Mouse (Mus musculus) left cerebral cortex, adult 8-10 months (tissue): ENCODE measurements around the gene Lrrc61. TPM values are rescaled to one million over a fixed set of nuclear protein-coding genes. Genes with fewer than 3 reads are reported as not detected.
"Not testable (repeated sequence)": the region's sequence is repeated elsewhere in the genome, so short reads cannot be mapped to it uniquely, and the experiment has no call there.

ENCODE experiments used
- DNase-seq, 2 experiments: peaks; one replicate each; pipeline ENCODE4 v3.0.0; 2022; ENCODE audit warnings: low spot score in 2 of 2
- total RNA-seq, 4 experiments: library from RNA; stranded (reverse); gene quantifications; 2 replicates each; pipeline ENCODE4 v1.2.4; 2022

The Lrrc61 gene
- 10 to 100 TPM; 41.6 to 55.1 (median 46.4) TPM for total RNA-seq

DNA sequence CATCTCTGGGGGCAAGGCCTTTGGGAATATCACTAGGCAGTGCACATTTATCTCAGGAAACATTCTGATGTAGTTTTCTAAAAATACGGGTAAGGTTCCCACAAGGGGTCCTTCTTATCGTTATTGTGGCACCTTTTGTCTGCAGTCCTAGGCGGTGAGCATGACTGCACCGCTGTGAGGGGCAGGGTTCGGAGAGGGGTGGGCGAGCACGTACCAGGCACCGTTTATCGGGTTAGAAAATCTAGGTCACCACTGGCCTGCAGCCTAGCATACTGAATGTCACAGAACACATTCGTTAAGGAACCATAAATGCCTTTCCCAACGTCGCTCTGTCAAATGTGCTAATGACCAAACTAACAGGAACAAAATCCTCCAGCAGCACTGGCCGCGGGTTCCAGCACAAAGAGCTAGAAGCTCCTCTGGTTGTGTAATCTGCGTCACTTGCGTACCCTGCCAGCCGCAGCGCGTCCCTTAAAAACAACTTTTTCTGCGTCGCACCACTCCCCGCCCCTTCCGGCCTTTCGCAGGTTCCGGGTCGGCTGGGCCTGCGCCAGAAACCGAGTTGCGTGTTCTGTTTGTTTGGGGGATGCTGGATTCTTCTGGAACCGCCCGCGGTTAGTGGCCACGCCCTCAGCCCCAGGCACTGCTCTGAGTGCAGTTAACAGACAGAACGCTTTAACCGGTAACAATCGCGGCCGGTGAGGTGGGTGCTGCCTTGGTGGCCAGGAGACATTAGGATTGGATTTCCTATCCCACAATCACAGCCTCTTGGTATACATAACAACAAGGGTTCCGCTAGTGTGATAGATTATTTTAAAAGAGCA is at the start of gene Lrrc61:
Lrrc61 (plus strand) TSS at position 517 of the 824 bp plus-strand sequence.
- DNase-seq, result peak; percentile 97 to 98

DNA sequence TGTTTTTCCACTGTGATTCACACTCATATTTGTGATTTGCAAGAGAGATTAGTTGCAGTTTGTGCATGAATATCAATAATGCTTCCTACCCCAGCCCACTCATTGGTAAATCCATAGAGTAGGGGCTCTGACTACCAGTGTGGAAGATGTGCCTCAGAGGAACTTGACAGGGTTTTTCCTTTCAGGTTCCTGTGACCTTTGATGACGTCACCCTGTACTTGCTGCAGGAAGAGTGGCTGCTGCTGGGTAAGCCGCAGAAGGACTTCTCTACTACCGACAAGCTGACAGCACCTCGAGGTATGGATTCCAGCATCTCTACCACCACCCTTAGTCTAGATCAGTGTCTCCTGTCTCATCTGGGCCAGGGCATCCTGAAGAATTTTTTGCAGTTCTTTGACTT is 46.5 kb upstream of the Lrrc61 start:
- DNase-seq, result no peak

DNA sequence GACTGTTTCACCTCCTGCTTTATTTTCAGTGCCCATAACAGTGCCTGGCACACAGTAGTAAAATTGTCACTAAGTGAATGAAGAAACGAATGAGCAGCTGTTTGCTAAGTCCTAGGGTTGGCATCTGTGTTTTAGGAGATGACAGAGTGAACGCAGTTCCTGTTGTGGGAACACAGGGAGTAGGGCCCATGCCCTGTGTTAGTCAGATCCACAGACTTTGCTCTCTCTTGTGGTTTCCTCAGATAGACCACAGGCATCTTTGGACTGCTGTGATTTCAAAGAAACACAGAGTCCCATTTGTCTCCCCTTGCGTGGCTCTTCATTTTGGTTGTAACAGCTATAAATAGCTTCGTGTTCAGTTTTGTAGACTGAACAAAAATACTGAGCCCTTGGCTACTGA is 44.2 kb upstream of the Lrrc61 start:
- no peak for DNase-seq

DNA sequence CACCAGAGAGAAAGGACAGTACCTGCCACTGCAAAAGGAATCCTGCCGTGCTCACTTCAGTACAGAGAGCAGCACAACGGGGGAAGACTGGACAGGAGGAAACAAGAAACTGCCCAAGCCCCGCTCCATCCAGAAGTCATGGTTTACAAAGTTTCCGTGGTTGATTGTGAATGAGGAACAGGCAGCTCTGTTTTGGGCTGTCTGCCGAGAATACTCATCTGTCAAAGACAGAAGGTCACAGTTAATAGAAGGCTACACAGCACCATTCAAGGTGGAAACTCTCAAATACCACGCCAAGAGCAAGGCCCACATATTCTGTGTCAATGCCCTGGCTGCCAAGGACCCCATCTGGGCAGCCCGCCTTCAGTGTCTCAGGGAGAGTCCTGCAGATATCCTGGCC is 42.7 kb upstream of the Lrrc61 start:
- DNase-seq, result no peak

DNA sequence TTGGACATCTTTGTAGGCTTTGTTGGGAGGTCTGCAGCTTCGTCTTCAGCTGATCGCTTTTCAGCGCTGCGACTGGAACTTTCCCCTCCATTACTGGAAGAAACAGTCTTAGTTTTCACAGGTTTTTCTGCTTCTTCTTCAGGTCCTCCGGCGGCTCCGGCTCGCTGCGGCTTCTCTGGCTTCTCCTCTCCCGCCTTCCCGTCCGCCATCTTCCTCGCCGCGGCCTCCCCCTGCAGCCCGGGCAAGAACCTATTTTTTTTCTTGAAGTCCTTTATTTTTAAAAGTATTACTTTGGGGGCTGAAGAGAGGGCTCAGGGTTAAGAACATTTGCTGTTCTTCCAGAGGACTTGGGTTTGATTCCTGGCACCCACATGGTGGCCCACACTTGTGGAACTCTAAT is 29.7 kb upstream of the Lrrc61 start:
- not testable (repeated sequence) for DNase-seq

DNA sequence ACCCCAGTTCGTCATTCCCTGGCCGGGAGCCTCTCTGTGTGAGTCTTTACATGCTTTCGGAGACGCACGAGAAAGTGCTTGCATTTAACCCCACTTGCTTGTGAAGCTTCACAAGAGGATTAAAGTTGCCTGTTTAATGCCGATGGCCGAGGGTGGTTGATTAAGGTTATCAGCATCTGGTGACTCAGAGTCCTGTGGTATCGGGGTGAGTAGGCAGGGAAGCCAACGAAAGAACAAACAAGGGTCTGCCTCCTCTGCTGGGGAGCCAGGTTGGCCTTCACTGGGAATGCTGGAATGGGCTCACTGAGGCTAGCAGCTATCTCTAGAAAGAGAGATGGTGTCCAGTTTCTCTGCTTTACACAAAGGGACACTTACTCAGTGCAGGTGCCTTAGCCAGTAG is 26.7 kb upstream of the Lrrc61 start:
- DNase-seq, result no peak

DNA sequence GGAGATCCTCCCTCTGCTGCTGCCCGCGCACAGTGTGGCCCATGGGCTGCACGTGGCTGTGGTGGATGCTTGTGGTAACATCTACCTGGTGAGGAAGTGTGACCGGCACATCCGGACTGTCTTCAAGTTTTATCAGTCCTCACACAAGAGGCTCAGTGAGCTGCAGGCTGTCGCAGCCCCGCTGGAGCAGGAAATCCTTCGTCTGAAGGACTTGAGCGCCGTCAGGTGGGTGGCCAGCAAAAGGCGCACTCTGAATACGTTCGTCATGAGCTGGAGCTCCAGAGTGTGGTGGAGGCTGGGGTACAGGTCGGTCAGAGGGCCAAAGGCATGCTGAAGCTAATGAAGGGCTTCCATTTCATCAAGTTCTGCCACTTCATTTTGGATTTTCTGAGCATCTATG is 25.3 kb upstream of the Lrrc61 start:
- DNase-seq, result no peak

DNA sequence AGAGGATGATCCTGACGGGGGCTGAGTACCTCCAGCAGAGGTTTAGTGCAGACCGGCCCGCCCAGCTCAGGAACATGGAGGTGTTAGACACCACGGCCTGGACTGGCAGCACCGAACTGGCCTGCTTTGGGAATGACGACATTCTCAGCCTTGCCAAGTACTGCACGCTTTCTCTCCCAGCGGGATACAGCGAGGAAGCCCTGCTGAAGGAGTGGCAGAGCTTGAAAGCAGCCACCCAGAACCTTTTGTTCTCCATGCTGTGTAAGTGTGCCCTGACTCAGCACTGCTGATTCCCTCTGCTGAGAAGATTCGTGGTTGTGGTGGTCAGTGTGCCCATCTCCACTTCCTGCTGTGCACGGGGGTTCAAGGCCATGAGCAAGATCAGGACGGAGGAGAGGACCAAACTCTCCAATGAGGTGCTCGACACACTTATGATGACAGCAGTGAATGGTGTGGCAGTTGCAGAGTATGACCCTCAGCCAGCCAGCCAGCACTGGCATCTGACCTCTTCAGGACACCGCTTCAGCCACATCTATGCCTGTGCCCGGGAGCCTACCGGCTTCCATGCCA is 24.6 kb upstream of the Lrrc61 start:
- DNase-seq, result no peak

DNA sequence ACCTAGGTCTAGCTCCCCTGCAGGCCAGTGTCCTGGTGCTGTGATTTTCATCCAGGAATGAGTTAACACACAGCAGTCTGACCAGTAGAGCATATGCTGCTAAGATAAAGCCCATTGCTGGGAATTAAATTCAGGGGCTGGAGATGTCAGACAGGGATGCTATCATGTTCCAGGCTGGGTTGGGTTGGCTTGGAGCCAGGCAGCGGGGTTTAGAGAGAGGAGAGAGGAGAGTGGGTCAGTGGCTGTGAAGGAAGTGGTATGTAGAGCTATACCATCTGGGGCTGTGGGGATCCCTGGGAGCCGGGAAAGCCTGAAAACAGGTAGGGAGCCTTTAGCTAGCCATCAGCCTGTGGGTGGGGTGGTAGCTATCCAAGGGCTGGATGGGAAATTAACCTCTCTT is 23.7 kb upstream of the Lrrc61 start:
- DNase-seq, result no peak

DNA sequence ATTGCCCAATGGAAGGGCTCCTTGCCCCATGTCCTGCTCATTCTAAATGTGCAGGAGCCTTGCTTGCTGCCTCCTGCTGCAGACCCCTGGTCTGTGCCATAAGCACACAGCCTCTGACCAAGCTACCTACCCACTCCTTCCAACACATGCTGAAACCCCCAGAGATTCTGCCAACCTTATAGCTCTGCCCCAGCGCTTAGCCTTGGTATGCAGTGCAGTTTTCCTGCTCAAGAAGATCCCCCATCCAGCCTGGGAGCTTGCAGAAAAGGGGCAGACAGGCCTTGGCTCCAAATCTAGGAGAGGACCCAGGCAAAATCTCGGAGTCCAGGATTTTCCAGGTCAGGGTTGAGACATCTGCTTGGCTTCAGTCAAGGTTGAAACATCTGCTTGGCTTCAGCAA is 21.1 kb upstream of the Lrrc61 start:
- DNase-seq, result no peak

DNA sequence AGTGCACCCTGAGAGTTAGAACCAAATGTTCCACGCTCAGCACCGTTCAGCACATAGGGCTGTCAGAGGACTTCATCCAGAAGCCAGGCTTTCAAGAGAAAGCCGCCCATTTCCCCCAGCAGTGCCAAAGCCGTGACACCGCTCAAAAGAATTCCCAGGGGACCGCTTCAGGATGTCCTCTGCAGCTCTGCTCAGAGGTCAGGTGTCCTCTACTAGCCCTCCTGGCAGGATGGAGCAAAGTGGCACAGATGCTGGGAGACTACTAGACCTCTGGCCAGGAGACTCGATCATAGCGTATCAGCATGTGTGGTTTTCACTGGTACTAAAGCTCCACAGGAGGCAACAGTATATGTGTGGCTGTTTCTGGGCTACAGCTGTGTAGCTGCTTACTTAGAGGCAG is 19.7 kb upstream of the Lrrc61 start:
- no peak for DNase-seq

DNA sequence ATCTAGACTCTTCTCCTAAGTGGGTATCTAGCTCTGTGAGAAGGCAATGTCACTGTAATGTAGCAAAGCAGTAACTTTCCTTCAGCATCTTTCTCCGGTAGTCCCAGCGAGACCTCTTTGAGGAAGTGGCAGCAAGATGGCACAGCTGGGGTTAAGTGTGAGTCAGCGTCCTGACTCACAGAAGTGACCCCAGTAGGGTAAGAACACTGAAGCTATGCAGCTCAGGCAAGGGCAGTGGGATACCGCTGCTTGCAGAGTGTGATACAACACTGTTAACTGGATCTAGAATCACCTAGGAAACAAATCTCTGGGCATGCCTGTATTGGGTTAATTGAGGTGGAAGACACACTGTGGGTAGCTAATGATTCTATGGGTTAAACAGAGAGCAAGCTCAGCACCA is 18.5 kb upstream of the Lrrc61 start:
- no peak for DNase-seq

DNA sequence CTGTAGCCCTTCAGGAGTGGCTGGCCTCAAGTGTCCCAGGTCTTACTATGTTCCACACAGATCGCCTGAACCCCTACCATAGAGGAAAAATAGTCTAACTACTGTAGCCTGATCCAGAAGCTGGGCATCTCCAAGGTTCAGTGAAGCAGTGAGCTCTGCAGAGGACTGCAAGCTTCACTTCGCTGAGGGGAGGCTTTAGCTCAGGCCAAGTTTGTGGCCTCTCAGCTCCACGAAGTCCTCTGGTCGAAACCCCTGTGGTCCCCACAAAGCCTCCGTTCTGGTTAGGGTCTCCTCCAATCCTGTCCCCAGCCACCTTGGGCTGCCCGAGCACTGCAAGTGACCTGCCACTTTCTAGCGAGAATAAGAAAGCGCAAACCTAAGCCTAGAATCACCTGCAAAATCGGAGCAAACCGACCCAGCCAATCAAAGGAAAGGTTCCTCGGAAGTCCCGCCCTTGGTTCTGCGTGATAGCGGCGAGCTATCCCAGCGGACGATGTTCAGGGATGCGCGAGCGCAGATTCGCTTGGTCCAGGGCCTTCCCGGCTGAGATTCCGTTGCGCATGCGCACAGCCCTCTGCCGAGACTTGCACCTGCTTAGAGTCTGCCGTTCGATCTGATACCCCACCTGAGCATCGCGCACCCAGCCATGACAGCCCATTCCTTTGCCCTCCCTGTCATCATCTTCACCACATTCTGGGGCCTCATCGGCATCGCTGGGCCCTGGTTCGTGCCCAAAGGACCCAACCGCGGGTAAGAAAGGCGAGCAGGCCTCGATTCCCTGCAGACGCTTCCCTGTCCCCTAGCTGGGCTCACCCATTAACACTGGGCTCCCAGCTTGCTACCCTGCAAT is 17.3 kb upstream of the Lrrc61 start, which contains the start of gene Atp6v0e2:
Atp6v0e2 (plus strand) TSS at position 511 of the 850 bp plus-strand sequence.
- DNase-seq, result peak; percentile 86 to 91

DNA sequence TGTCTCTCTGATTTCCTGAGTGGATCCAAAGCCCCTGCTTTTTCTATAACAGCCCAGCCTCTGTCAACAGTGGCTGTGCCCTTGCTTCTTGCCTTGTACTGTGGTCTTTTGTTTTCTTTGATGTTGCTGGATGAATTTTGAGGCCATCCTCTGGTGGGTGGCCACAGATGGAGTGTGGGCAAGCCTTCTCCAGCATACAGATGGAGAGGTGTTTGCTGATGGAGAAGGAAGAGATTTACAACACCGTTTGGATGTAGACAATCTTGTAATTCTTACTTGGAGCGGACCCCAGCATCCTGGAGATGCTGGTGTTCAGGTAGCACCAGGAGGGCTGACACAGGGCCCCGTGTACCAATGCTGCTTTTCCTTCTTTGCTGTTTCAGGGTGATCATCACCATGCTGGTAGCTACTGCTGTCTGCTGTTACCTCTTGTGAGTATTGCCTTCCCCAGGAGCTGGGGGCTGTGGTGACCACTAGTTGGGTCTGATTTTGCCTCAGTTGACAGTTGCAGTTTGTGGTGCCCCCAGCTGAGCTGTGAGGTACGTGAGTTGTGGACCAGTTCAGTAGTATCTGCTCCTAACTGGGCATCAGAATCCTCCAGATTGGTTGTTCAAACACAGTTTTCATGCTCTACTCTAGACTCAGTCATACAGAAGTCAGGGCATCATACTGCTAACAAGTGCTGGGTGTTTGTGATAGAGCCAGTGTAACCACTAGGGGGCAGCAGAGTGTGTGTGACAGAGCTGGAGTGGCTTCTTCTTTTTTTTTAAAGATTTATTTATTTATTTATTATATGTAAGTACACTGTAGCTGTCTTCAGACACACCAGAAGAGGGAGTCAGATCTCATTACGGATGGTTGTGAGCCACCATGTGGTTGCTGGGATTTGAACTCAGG is 15.5 kb upstream of the Lrrc61 start:
- DNase-seq, result peak in 1 of 2 experiments; percentile 69

DNA sequence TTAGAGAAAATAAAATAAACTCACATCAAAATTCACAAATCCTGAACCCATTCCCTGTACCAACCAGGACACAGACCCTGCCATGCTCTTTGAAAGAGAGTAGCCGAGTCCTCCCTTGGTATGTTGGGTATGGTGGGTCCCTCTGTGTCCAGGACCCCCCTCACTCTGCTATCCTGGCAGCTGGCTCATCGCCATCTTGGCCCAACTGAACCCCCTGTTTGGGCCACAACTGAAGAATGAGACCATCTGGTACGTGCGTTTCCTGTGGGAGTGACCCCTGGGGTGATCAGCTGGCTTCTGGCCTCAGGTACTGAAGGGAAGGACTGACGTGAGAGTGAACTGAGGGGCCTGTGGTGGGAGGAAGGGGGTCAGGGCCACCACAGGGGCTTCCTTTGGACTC is 14.7 kb upstream of the Lrrc61 start:
- no peak for DNase-seq

DNA sequence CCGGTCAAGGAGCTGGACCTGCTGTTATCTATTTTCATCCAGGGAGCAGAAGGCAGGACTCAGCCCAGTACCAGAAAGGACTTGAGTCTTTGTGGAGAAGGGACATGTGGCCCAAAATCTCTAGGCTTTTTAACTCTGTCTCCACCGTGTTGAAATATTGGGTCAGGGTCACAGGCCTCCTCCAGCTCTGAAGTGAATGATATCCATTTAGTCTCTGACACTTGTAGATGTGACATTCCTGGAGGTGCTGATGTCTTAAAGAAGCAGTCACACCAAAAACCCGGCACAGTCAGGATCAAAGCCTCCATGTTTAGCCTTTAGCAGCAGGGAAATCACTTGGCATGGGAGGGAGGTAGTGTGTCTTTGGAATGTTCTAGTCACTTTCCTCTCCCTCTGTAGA is 13.9 kb upstream of the Lrrc61 start:
- no peak for DNase-seq

DNA sequence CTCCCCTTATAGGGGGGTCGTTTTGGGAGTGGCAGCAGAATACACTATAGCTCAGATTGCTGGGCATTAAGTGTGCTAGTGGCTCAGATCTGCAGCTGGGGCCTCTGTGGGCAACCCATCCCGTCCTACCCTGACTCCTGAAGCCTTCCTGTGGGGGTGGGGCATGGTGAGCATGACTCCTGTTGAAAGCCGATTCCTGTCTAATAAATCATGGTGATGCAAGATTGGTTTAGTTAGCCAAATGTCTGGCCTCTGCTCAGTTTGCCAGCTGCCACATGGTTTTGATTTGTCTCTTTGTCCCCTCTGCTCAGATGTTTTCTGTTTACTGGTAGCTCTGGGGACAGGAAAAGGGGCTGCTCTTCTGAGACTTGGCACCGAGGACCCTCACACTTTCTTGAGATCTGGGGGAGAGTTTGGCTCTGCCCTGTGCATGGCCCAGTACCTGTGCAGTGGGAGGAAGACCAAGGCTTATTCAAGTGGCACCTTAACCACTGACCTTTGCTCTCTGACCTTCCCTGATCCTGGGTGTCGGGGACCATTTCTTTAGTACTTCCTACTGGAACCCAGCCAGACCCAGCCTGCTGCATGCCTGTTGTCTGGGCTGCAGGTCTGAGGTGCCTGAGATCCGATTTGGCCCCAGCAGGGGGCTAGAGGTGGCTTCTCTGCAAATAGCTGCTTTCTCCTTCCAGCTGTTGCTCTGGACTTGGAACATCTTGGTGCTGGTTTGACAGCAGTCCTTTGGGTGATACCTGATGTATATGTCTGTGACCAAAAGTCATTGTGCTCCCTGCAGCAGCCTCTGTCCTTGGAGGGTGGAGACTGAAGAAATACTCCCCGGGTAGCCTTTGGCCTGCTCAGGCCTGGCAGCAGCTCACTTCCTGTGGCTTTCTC is 12.8 kb upstream of the Lrrc61 start:
- DNase-seq, result no peak

DNA sequence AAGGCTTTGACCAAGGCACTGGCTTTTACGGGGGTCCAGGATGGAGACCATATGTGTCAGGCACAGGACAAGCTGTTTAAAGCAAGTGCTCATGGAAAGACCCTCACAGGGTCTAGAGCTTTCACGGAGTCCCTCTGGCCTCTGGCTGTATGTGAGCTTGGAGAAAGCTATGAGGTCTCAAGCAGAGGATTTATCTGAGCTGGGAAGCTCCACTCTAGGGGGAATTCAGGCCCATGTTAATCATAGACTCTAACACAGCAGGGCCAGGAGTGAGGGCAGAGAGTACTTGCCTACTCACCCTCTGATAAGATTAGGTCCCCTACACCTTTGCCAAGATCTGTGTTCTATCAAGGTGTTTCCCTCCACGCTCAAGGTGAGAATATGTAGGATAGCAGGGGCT is 12.0 kb upstream of the Lrrc61 start:
- DNase-seq, result no peak

DNA sequence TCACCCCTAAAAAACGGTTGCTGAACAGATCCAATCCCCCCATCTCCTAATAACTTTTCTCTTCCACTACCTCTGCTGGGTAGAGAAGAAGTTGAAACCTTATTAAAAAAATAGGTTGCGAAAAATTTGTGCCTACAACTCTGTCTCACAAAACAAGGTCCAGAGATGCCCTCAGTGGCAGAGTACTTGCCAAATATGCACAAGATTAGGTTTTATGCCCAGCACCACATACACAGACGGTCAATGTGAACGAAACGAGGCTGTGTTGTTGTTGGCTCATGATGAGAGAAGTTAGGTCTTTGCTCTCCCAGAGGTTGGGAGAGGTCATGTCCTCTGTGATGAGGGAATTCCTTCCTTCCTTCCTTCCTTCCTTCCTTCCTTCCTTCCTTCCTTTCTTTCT is 9.3 kb upstream of the Lrrc61 start:
- no peak for DNase-seq

DNA sequence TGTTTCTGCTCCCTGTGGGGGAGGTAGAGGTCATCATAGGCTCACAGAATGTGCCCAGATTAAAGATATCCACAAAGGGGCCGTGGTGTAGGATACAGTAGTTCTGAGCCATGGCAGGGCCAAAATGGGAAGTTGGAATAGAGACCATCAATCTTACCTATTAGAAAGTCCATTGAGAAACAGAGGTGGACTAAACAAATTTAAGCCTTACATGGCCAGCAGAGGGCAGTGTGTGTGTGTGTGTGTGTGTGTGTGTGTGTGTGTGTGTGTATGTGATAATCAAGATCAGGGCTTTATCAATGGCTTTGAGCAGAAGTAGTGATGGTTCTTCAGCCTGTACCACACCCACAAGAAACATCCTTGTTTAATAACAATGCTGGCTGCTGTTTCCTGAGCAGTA is 8.3 kb upstream of the Lrrc61 start:
- DNase-seq, result no peak
